Mouse (Mus musculus): ENCODE measurements at regions not wholly inside any gene's neighbourhood (a gene's known extent, or its start where the extent isn't known, plus 50 kb on each side); places are given as distances from the start of the nearest gene placed in this dataset.
A peak's percentile ranks its signal among the peaks of the same experiment; 100 is the strongest.

DNA sequence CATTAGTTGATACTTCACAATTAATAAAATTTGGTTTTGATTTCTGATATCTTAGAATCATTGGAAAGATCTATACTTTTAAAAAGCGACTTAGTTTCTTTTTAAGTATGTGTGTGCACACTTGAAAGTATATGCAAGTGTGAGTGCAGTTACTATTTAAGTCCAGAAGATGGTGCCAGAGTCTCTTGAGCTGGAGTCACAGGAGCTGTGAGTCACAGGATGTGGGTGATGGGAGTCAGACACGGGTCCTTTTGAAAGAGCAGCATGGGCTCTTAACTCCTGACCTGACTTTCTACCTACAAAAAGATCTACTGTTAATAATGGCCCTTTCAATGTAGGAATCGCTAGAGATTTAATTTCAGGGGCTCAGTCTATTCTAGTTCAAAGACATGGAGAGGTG is 87.8 kb upstream of the Cntnap4 start:
- no peak for DNase-seq

DNA sequence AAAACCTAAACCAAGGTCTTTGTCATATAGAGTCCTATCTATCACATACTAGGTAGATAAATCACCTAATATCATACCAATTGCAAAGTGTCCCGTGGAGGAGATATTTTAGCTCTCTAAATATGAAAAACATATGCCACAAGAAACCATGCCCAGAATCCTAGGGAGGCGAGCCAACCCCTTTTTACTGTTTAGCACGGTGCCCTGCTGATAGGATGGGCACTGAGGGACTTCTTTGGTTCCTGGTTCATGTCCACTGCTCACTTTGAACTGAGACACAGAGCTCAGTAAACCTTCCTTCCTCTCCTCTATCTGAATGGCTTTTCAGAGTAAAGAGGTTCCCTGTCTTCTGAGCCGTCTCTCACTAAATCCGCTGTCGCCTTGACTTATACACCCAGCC is 77.6 kb upstream of the Cntnap4 start:
- DNase-seq, result peak; percentile 22

DNA sequence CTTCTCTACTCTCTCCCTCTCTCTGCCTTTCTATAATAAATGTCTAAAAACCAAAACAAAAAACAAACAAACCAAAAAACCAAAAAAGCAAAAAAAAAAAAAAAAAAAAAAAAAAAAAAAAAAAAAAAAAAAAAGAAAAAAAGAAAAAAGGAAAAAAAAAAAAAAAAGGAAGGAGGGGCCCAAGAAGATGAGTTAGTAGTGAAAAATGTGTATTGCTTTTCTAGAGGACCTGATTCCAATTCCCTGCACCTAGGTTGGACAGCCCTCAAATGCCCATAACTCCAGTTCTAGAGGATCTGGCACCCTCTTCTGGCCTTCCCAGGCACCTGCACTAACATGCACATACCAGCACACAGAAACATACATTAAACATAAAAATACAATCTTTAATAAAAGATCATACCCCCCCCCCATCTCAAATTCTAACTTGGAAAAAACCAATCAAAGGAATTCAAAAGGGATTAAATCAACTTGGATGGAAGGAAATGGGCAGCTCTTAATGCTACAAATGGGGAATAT is 70.9 kb upstream of the Cntnap4 start:
- no peak for DNase-seq

DNA sequence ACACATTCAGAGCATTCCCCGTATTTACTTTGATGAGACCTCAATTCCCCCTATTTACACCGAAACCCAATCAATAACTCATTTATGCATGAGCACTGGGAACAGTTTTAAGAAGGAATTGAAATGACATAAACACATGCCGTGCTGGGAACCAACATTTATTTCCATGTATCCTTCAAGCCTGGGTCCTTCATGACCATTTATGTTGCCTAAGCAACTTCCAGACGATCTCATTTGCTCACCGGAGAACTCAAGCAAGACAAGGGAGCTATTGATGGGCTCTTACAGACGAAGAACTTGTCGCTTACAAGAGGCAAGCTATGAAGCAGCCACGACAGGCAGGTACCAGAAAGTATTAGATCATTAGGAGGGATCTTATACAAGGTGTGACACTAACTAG is 65.8 kb upstream of the Cntnap4 start:
- no peak for DNase-seq
